8 mouse cellular contexts compared by ENCODE assay signal in genomic region chr10:128695411-128695991, GRCm38 (mm10). TPM values are rescaled to one million over a fixed set of nuclear protein-coding genes. Genes with fewer than 3 reads are reported as not detected.
DNase-seq lines count a peak whose midpoint lies in the region; ATAC-seq and TF ChIP-seq lines count a peak whose summit lies in the region.

No protein-coding gene starts in this region.

- no peak for DNase-seq in heart, adult 2 months
- no peak for DNase-seq in heart, adult 9 months (ENCODE audit: low spot score in 2 of 2)
- DNase-seq in frontal cortex, postnatal 10 days (ENCODE audit: low spot score in 2 of 2): no peak
- no peak for DNase-seq in left cerebral cortex, postnatal 36 days (ENCODE audit: low spot score in 2 of 2)
- no peak for DNase-seq in frontal cortex, postnatal 14 days (ENCODE audit: low spot score in 2 of 2)

- no peak for TF ChIP-seq POLR2A in heart, adult 2 months (IDR thresholded peaks at IDR 0.05; ENCODE audit: insufficient read depth, low read depth, low read length)

- TF ChIP-seq CTCF in heart, adult 2 months (IDR thresholded peaks at IDR 0.05): no peak
- TF ChIP-seq CTCF in E14TG2a.4 (conservative IDR thresholded peaks at IDR 0.05; ENCODE audit: low read length): no peak

- H3K4me3 ChIP-seq in heart, adult 2 months: peak overlapping the region; percentile 96
- H3K4me3 ChIP-seq in E14TG2a.4 (replicated peaks; ENCODE audit: low read length): peak overlapping the region; percentile 96
- H3K4me3 ChIP-seq in forebrain, embryonic 16.5 days (replicated peaks; ENCODE audit: low read length): peak overlapping the region; percentile 55

- peaks cover 2% of the 10 kb centered on the region; the same call in 1 of the 2 replicates for H3K4me1 ChIP-seq in heart, adult 2 months (ENCODE audit: control insufficient read depth, insufficient read depth, low read length)
- H3K4me1 ChIP-seq in E14TG2a.4 (replicated peaks; ENCODE audit: low read depth, low read length): peaks cover 85% of the 10 kb centered on the region
- H3K4me1 ChIP-seq in forebrain, embryonic 16.5 days (replicated peaks; ENCODE audit: control insufficient read depth, insufficient read depth, low read length): peaks cover 17% of the 10 kb centered on the region

- H3K79me2 ChIP-seq in heart, adult 2 months (replicated peaks; ENCODE audit: control insufficient read depth, insufficient read depth, low read length): peaks cover 4% of the 10 kb centered on the region

- no peak for TF ChIP-seq EP300 in heart, adult 2 months (IDR thresholded peaks at IDR 0.05; ENCODE audit: insufficient read depth, low read depth, low read length)

- under 1% methylated on average over 22 of the region's 22 CpGs for WGBS in heart, adult 2 months
- under 1% methylated on average over 22 of the region's 22 CpGs for WGBS in forebrain, embryonic 16.5 days

- intact Hi-C loops in heart, adult 2 months (cut with DNase I): no loop called here
- intact Hi-C loops in left cerebral cortex, postnatal 36 days (cut with DNase I): loop anchor here (5.0 kb wide), 1 partner anchor 52 kb away; the partner anchor contains the start of gene Pym1

- H3K4me2 ChIP-seq in forebrain, embryonic 16.5 days (ENCODE audit: low read length): peak overlapping the region; percentile 68

- ATAC-seq in forebrain, embryonic 16.5 days: no peak
- ATAC-seq in megakaryocyte, adult 5-6 weeks (ENCODE audit: poor library complexity, severe bottlenecking): peak; percentile 33

- H3K27ac ChIP-seq in heart, adult 2 months: peak overlapping the region; percentile 94
- peak overlapping the region; percentile 91 for H3K27ac ChIP-seq in forebrain, embryonic 16.5 days (ENCODE audit: low read length)

- peak overlapping the region; percentile 83 for H3K9ac ChIP-seq in heart, adult 2 months (ENCODE audit: low read depth, low read length)
- H3K9ac ChIP-seq in forebrain, embryonic 16.5 days (replicated peaks; ENCODE audit: low read depth, low read length): peak overlapping the region; percentile 79

- H3K27me3 ChIP-seq in heart, adult 2 months (ENCODE audit: control insufficient read depth, insufficient read depth, low read length): no peaks in the 10 kb centered on the region
- no peaks in the 10 kb centered on the region for H3K27me3 ChIP-seq in E14TG2a.4 (ENCODE audit: insufficient read depth, low read length)
- H3K27me3 ChIP-seq in forebrain, embryonic 16.5 days (replicated peaks; ENCODE audit: control insufficient read depth, insufficient read depth, low read length): no peaks in the 10 kb centered on the region

- no peaks in the 10 kb centered on the region; the same call in none of the 2 replicates for H3K36me3 ChIP-seq in heart, adult 2 months (ENCODE audit: control insufficient read depth, insufficient read depth, low read length)
- H3K36me3 ChIP-seq in E14TG2a.4 (ENCODE audit: insufficient read depth, low read length): peaks cover 48% of the 10 kb centered on the region
- no peaks in the 10 kb centered on the region for H3K36me3 ChIP-seq in forebrain, embryonic 16.5 days (ENCODE audit: control insufficient read depth, insufficient read depth)

- no peaks in the 10 kb centered on the region for H3K9me3 ChIP-seq in E14TG2a.4 (ENCODE audit: low read length)
- no peaks in the 10 kb centered on the region for H3K9me3 ChIP-seq in forebrain, embryonic 16.5 days (ENCODE audit: control insufficient read depth, low read length)

RNA-seq across cellular contexts. Expression of gene Rab5b, which starts 0.6 kb away (rescaled TPM):
- 10 to 100 TPM; 72.8 to 80.0 TPM for total RNA-seq in heart, adult 2 months (2021)
- 68.9 and 111 TPM in 2 replicates for polyA plus RNA-seq in heart, adult 2 months (2012; rRNA removed)
- polyA plus RNA-seq in forebrain, embryonic 16.5 days (2015; fragmentation: Nextera tagmentation; extraction: Ambion mirVana): 128 and 131 TPM in 2 replicates
- 62.8 and 64.7 TPM in 2 replicates for total RNA-seq in megakaryocyte, adult 5-6 weeks (2015)
- 77.1 and 84.0 TPM in 2 replicates for total RNA-seq in megakaryocyte, adult 5-6 weeks (2017)
- total RNA-seq in left cerebral cortex, postnatal 36 days (2021): 100 to 1,000 TPM; 129 to 134 TPM

RNA-seq across cellular contexts. Expression of gene Pmel, which starts 8.5 kb away (rescaled TPM):
- total RNA-seq in heart, adult 2 months (2021): under 1 TPM; 0.43 to 0.50 TPM
- 0.59 and 0.66 TPM in 2 replicates for polyA plus RNA-seq in heart, adult 2 months (2012; rRNA removed)
- polyA plus RNA-seq in forebrain, embryonic 16.5 days (2015; fragmentation: Nextera tagmentation; extraction: Ambion mirVana): 0.14 and 0.25 TPM in 2 replicates
- 0.16 and 0.57 TPM in 2 replicates for total RNA-seq in megakaryocyte, adult 5-6 weeks (2015)
- total RNA-seq in megakaryocyte, adult 5-6 weeks (2017): 0.07 and 0.73 TPM in 2 replicates
- total RNA-seq in left cerebral cortex, postnatal 36 days (2021): under 1 TPM; 0.48 to 0.79 TPM

RNA-seq across cellular contexts. Expression of gene Cdk2, which starts 9.3 kb away (rescaled TPM):
- 10 to 100 TPM in 1 of 2 experiments, 1 to 10 TPM in 1; 8.5 to 10.9 TPM for total RNA-seq in heart, adult 2 months (2021)
- 10.0 and 17.5 TPM in 2 replicates for polyA plus RNA-seq in heart, adult 2 months (2012; rRNA removed)
- 29.7 and 37.8 TPM in 2 replicates for polyA plus RNA-seq in forebrain, embryonic 16.5 days (2015; fragmentation: Nextera tagmentation; extraction: Ambion mirVana)
- 85.3 and 89.5 TPM in 2 replicates for total RNA-seq in megakaryocyte, adult 5-6 weeks (2015)
- total RNA-seq in megakaryocyte, adult 5-6 weeks (2017): 63.4 and 70.7 TPM in 2 replicates
- total RNA-seq in left cerebral cortex, postnatal 36 days (2021): 1 to 10 TPM; 2.1 to 2.6 TPM

RNA-seq across cellular contexts. Expression of gene Suox, which starts 21.6 kb away (rescaled TPM):
- total RNA-seq in heart, adult 2 months (2021): 10 to 100 TPM; 25.6 to 26.6 TPM
- polyA plus RNA-seq in heart, adult 2 months (2012; rRNA removed): 21.8 and 37.9 TPM in 2 replicates
- polyA plus RNA-seq in forebrain, embryonic 16.5 days (2015; fragmentation: Nextera tagmentation; extraction: Ambion mirVana): 11.2 and 12.7 TPM in 2 replicates
- 1.4 and 1.5 TPM in 2 replicates for total RNA-seq in megakaryocyte, adult 5-6 weeks (2015)
- 3.9 and 4.7 TPM in 2 replicates for total RNA-seq in megakaryocyte, adult 5-6 weeks (2017)
- 10 to 100 TPM; 12.0 to 12.6 TPM for total RNA-seq in left cerebral cortex, postnatal 36 days (2021)

RNA-seq across cellular contexts. Expression of gene Dgka, which starts 49.2 kb away (rescaled TPM):
- total RNA-seq in heart, adult 2 months (2021): 10 to 100 TPM; 11.2 to 12.6 TPM
- 17.5 and 20.3 TPM in 2 replicates for polyA plus RNA-seq in heart, adult 2 months (2012; rRNA removed)
- 4.6 and 5.1 TPM in 2 replicates for polyA plus RNA-seq in forebrain, embryonic 16.5 days (2015; fragmentation: Nextera tagmentation; extraction: Ambion mirVana)
- 35.0 and 37.6 TPM in 2 replicates for total RNA-seq in megakaryocyte, adult 5-6 weeks (2015)
- total RNA-seq in megakaryocyte, adult 5-6 weeks (2017): 31.5 and 32.6 TPM in 2 replicates
- 1 to 10 TPM; 5.6 to 7.8 TPM for total RNA-seq in left cerebral cortex, postnatal 36 days (2021)

Comparison
In these comparisons a context has a peak if more than half of its experiments do, and no peak if none do; other contexts are left out.
1. RNA of gene Cdk2, which starts 9.3 kb away (total RNA-seq): 63.4 to 89.5 TPM in megakaryocyte, adult 5-6 weeks; 8.5 to 10.9 TPM in heart, adult 2 months and 2.1 to 2.6 TPM in left cerebral cortex, postnatal 36 days; every median in the first group is over 4 times any median in the second.
2. Peak in every context shown above with its lines, with median percentiles within 50 percentile points of each other: H3K4me3 ChIP-seq.